Mouse (Mus musculus) CH12.LX (cell line): ENCODE measurements around the gene 4930548H24Rik.

ENCODE experiments used
- CHD2 ChIP-seq: IDR thresholded peaks from 2 replicates; pipeline ENCODE4 v1.6.1; 2011; ENCODE audit warnings: low read length, improper control_type of control experiment
- CTCF ChIP-seq, 2 experiments: IDR thresholded peaks in 1 of 2; conservative IDR thresholded peaks in 1 of 2; 2 replicates each; pipeline ENCODE4 v1.5.1; 2011 to 2012; ENCODE audit warnings: low read depth in 2 of 2, low read length in 2 of 2, improper control_type of control experiment in 1 of 2, inconsistent platforms in 1 of 2, mild to moderate bottlenecking in 1 of 2, moderate library complexity in 1 of 2
- EP300 ChIP-seq: IDR thresholded peaks from 2 replicates; pipeline ENCODE4 v1.6.1; 2011; ENCODE audit warnings: low read length, improper control_type of control experiment
- MAFK ChIP-seq: IDR thresholded peaks from 2 replicates; pipeline ENCODE4 v1.6.1; 2011; ENCODE audit warnings: low read length, improper control_type of control experiment; ENCODE audit not compliant: insufficient replicate concordance
- MEF2A ChIP-seq: IDR thresholded peaks from 2 replicates; pipeline ENCODE4 v1.6.1; 2014; ENCODE audit warnings: low read depth, mild to moderate bottlenecking, inconsistent platforms, low read length, improper control_type of control experiment, borderline replicate concordance
- MYC ChIP-seq: IDR thresholded peaks from 2 replicates; pipeline ENCODE4 v1.6.1; 2011; ENCODE audit warnings: low read depth, mild to moderate bottlenecking, improper control_type of control experiment, low read length
- TBP ChIP-seq: conservative IDR thresholded peaks from 2 replicates; pipeline ENCODE4 v1.6.1; 2011; ENCODE audit warnings: low read depth, low read length, improper control_type of control experiment
- USF2 ChIP-seq: conservative IDR thresholded peaks from 2 replicates; pipeline ENCODE4 v1.6.1; 2011; ENCODE audit warnings: low read depth, low read length, improper control_type of control experiment
- ZC3H11A ChIP-seq: IDR thresholded peaks from 2 replicates; pipeline ENCODE4 v1.6.1; 2012; ENCODE audit warnings: low read depth, mild to moderate bottlenecking, inconsistent platforms, low read length, improper control_type of control experiment

GRCm38 (mm10) chr5:31528560-31528959 is 43.0 kb downstream of the 4930548H24Rik start:
- TF ChIP-seq CTCF (conservative IDR thresholded peaks at IDR 0.05 in 1 of 2, IDR thresholded peaks at IDR 0.05 in 1 of 2; ENCODE audit: low read depth in 2 of 2, low read length in 2 of 2), result peak in 1 of 2 experiments; percentile 42; a peak in 2 of 4 replicates
- no peak for TF ChIP-seq ZC3H11A
- no peak for TF ChIP-seq CHD2
- no peak for TF ChIP-seq MEF2A
- TF ChIP-seq USF2, result no peak
- TF ChIP-seq EP300, result no peak
- no peak for TF ChIP-seq TBP
- TF ChIP-seq MYC, result peak; percentile 89
- no peak for TF ChIP-seq MAFK
